In the genomic region with DNA sequence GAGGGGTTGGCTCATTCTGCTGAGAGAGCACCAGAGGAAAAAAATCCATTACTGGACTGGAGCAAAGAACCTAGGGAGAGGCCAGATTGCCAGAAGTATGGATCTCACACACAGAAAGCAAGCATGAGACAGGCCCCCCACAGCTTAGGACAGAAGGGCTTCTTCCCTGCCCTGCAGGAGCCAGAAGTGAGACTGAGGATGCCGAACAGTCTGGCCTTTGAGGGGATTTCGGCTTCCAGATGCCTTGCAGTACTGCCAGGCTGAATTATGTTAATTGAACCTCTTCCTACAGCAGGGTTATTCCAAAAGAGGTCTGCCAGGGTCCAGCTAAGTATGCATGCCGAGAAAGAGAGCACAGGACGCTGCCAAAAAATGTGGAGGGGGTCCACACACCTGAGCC, we compare ENCODE assay signal across 13 mouse cellular contexts.
DNase-seq lines count a peak whose midpoint lies in the region; ATAC-seq and TF ChIP-seq lines count a peak whose summit lies in the region.
"Had no signal": no experiment of that assay in that cellular context is flagged by ENCODE, and none has a peak within 500 bp of the region (broad histone marks: within the 10 kb centered on the region; RNA-seq: fewer than 3 reads in every experiment).

No protein-coding gene starts in this region.

- H3K36me3 ChIP-seq in embryonic facial prominence, embryonic 14.5 days (ENCODE audit: control insufficient read depth, insufficient read depth, low read length) = no peaks in the 10 kb centered on the region
- H3K36me3 ChIP-seq in hindbrain, embryonic 15.5 days = no peaks in the 10 kb centered on the region
- no peaks in the 10 kb centered on the region for H3K36me3 ChIP-seq in intestine, embryonic 15.5 days
- H3K36me3 ChIP-seq: heart, embryonic 13.5 days; liver, embryonic 12.5 days had no signal

- peaks cover 10% of the 10 kb centered on the region; the same call in 1 of the 2 replicates for H3K4me1 ChIP-seq in embryonic facial prominence, embryonic 14.5 days (ENCODE audit: control insufficient read depth, insufficient read depth, low read length)
- H3K4me1 ChIP-seq in hindbrain, embryonic 15.5 days (replicated peaks) = peaks cover 7% of the 10 kb centered on the region; the same call in 1 of the 2 replicates
- H3K4me1 ChIP-seq in intestine, embryonic 15.5 days (replicated peaks) = no peaks in the 10 kb centered on the region
- H3K4me1 ChIP-seq: heart, embryonic 13.5 days; liver, embryonic 12.5 days had no signal

- ATAC-seq in embryonic facial prominence, embryonic 14.5 days (ENCODE audit: low read depth) = peak; percentile 22; the same call in 1 of the 2 replicates
- ATAC-seq in hindbrain, embryonic 15.5 days (ENCODE audit: low FRiP score, low read depth) = peak; percentile 92
- ATAC-seq in intestine, embryonic 15.5 days = no peak
- ATAC-seq: liver, embryonic 12.5 days had no signal

- no peak for TF ChIP-seq CTCF in layer of hippocampus, adult 2 months (conservative IDR thresholded peaks at IDR 0.05)
- TF ChIP-seq CTCF in left cerebral cortex, adult 2 months (IDR thresholded peaks at IDR 0.05) = no peak

- intact Hi-C loops in left cerebral cortex, adult 2 months (cut with DNase I) = no loop called here

- DNase-seq in layer of hippocampus, postnatal 14 days (ENCODE audit: low spot score in 2 of 2) = peak; percentile 1 to 33
- DNase-seq in layer of hippocampus, adult 2 months (ENCODE audit: low spot score in 2 of 2) = no peak
- DNase-seq in embryonic facial prominence, embryonic 14.5 days (ENCODE audit: low spot score) = peak; percentile 60
- DNase-seq in retina, embryonic 14.5 days (ENCODE audit: low spot score) = peak; percentile 57
- DNase-seq in spleen, adult 12 weeks (ENCODE audit: low spot score) = no peak
- no peak for DNase-seq in left cerebral cortex, adult 2 months (ENCODE audit: extremely low spot score in 1 of 2, low spot score in 2 of 2)
- DNase-seq: adrenal gland, postnatal 10 days; kidney, adult 18-20 months had no signal

- no peaks in the 10 kb centered on the region for H3K9me3 ChIP-seq in embryonic facial prominence, embryonic 14.5 days (ENCODE audit: control insufficient read depth, low read length)
- no peaks in the 10 kb centered on the region for H3K9me3 ChIP-seq in hindbrain, embryonic 15.5 days
- H3K9me3 ChIP-seq in intestine, embryonic 15.5 days = no peaks in the 10 kb centered on the region
- H3K9me3 ChIP-seq: liver, embryonic 12.5 days had no signal

- H3K27me3 ChIP-seq in embryonic facial prominence, embryonic 14.5 days (replicated peaks; ENCODE audit: control insufficient read depth, insufficient read depth, low read length) = no peaks in the 10 kb centered on the region
- H3K27me3 ChIP-seq in hindbrain, embryonic 15.5 days = no peaks in the 10 kb centered on the region
- no peaks in the 10 kb centered on the region for H3K27me3 ChIP-seq in intestine, embryonic 15.5 days (replicated peaks)
- H3K27me3 ChIP-seq: heart, embryonic 13.5 days; liver, embryonic 12.5 days had no signal

- no peak overlapping the region for H3K9ac ChIP-seq in embryonic facial prominence, embryonic 14.5 days (ENCODE audit: low read depth, low read length)
- H3K9ac ChIP-seq in hindbrain, embryonic 15.5 days = no peak overlapping the region
- H3K9ac ChIP-seq in intestine, embryonic 15.5 days = no peak overlapping the region
- H3K9ac ChIP-seq: heart, embryonic 13.5 days; liver, embryonic 12.5 days had no signal

- 23% methylated on average over 4 of the region's 4 CpGs for WGBS in embryonic facial prominence, embryonic 14.5 days
- 26% methylated on average over 4 of the region's 4 CpGs for WGBS in hindbrain, embryonic 15.5 days
- 79% methylated on average over 4 of the region's 4 CpGs for WGBS in intestine, embryonic 15.5 days

- H3K4me2 ChIP-seq in embryonic facial prominence, embryonic 14.5 days (ENCODE audit: low read depth, low read length) = no peak overlapping the region
- no peak overlapping the region for H3K4me2 ChIP-seq in hindbrain, embryonic 15.5 days
- no peak overlapping the region for H3K4me2 ChIP-seq in intestine, embryonic 15.5 days (replicated peaks)
- H3K4me2 ChIP-seq: heart, embryonic 13.5 days; liver, embryonic 12.5 days had no signal

- H3K4me3 ChIP-seq in layer of hippocampus, adult 2 months = no peak overlapping the region
- H3K4me3 ChIP-seq in embryonic facial prominence, embryonic 14.5 days (ENCODE audit: low read depth, low read length) = no peak overlapping the region
- no peak overlapping the region for H3K4me3 ChIP-seq in hindbrain, embryonic 15.5 days
- H3K4me3 ChIP-seq in intestine, embryonic 15.5 days (replicated peaks) = no peak overlapping the region
- H3K4me3 ChIP-seq in left cerebral cortex, adult 2 months = no peak overlapping the region
- H3K4me3 ChIP-seq: heart, embryonic 13.5 days; liver, embryonic 12.5 days had no signal

- no peak overlapping the region for H3K27ac ChIP-seq in layer of hippocampus, adult 2 months
- no peak overlapping the region; the same call in 1 of the 2 replicates for H3K27ac ChIP-seq in embryonic facial prominence, embryonic 14.5 days (replicated peaks; ENCODE audit: low read depth, low read length)
- no peak overlapping the region for H3K27ac ChIP-seq in hindbrain, embryonic 15.5 days (replicated peaks)
- H3K27ac ChIP-seq in intestine, embryonic 15.5 days = no peak overlapping the region
- H3K27ac ChIP-seq in left cerebral cortex, adult 2 months = no peak overlapping the region
- H3K27ac ChIP-seq: heart, embryonic 13.5 days; liver, embryonic 12.5 days; macrophage had no signal

Comparison
In these comparisons a context has a peak if more than half of its experiments do, and no peak if none do; other contexts are left out.
1. DNase-seq: peak in layer of hippocampus, postnatal 14 days (2 of 2), embryonic facial prominence, embryonic 14.5 days (single experiment) and retina, embryonic 14.5 days (single experiment); none in layer of hippocampus, adult 2 months (0 of 2), spleen, adult 12 weeks (single experiment) and left cerebral cortex, adult 2 months (0 of 2).